Mouse (Mus musculus) neural tube, embryonic 14.5 days (tissue): ENCODE measurements around the gene Afmid. TPM values are rescaled to one million over a fixed set of nuclear protein-coding genes. Genes with fewer than 3 reads are reported as not detected.
"Not testable (repeated sequence)": the region's sequence is repeated elsewhere in the genome, so short reads cannot be mapped to it uniquely, and the experiment has no call there.

Experiments used
- ATAC-seq: fragments of 200-750 bp; cut with Nextera tagmentation; 2 replicates; pipeline ENCODE4 v1.8.0; 2017; ENCODE audit warnings: low read depth, mild to moderate bottlenecking, moderate TSS enrichment, moderate library complexity
- H3K27ac ChIP-seq: fragments of 300-500 bp; sonication (generic); 2 replicates; pipeline ENCODE4 v1.5.1; 2014; ENCODE audit warnings: low read depth, mild to moderate bottlenecking, control low read depth, low read length, moderate library complexity, mixed read lengths
- H3K27me3 ChIP-seq: fragments of 300-500 bp; sonication (generic); 2 replicates; pipeline ENCODE4 v1.6.1; 2014; ENCODE audit warnings: low read length; ENCODE audit not compliant: control insufficient read depth, insufficient read depth
- H3K36me3 ChIP-seq: fragments of 300-500 bp; sonication (generic); 2 replicates; pipeline ENCODE4 v1.6.1; 2014; ENCODE audit warnings: low read length, mixed read lengths; ENCODE audit not compliant: control insufficient read depth, insufficient read depth
- H3K4me1 ChIP-seq: fragments of 300-500 bp; sonication (generic); 2 replicates; pipeline ENCODE4 v1.6.1; 2014; ENCODE audit warnings: low read length; ENCODE audit not compliant: control insufficient read depth, insufficient read depth
- H3K4me2 ChIP-seq: fragments of 300-500 bp; sonication (generic); 2 replicates; pipeline ENCODE4 v1.6.1; 2014; ENCODE audit warnings: mild to moderate bottlenecking, low read depth, low read length, control low read depth
- H3K4me3 ChIP-seq: fragments of 300-500 bp; sonication (generic); 2 replicates; pipeline ENCODE4 v1.5.1; 2014; ENCODE audit warnings: low read depth, low read length, control low read depth, mixed read lengths
- H3K9ac ChIP-seq: fragments of 300-500 bp; sonication (generic); replicated peaks from 2 replicates; pipeline ENCODE4 v1.6.1; 2014; ENCODE audit warnings: low read depth, mild to moderate bottlenecking, control low read depth, low read length, mixed read lengths
- H3K9me3 ChIP-seq: fragments of 300-500 bp; sonication (generic); 2 replicates; pipeline ENCODE4 v1.6.1; 2016; ENCODE audit warnings: low read length; ENCODE audit not compliant: control insufficient read depth
- WGBS: fragments of 180-500 bp; shearing (Covaris S2); extraction: QIAGEN DNeasy Blood & Tissue Kit; methylation state at CpG from one replicate; pipeline ENCODE4 v1.1.7; 2014; 5-methylcytosine and 5-hydroxymethylcytosine counted together
- polyA plus RNA-seq: library from polyadenylated mRNA; unstranded; fragments of >200 nt; fragmentation: Nextera tagmentation; extraction: Ambion mirVana; gene quantifications from 2 replicates; pipeline ENCODE4 v1.2.1, GENCODE M21; 2014

Afmid gene
- polyA plus RNA-seq, 1 experiment from 2014 or later = 6.9 TPM

DNA sequence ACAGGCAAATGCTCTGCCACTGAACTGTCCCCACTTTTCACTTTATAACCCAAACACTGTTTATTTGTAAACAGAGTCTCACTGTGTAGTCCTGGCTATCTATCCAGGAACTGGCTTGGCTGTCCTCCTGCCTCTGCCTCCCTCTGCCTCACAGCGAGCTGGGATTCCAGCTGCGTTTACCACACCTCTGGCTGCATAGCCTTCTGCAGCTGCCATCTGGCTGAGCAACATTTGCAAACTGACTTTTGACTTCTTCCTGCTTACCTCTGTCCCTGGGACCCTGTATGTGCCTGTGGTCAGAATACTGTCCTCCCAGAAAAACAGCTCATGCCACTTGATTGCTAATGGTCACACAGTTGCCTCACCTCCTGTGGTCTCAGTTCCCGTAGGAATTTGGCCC lies 1.7 kb downstream of the Afmid start:
- Histone ChIP-seq H3K9ac (no peak overlapping the region), H3K27ac (no peak overlapping the region), H3K36me3 (no peaks in the 10 kb centered on the region), H3K4me1 (peaks cover 21% of the 10 kb centered on the region), H3K27me3 (no peaks in the 10 kb centered on the region), H3K4me3 (no peak overlapping the region), H3K9me3 (no peaks in the 10 kb centered on the region), H3K4me2 (no peak overlapping the region)
- ATAC-seq = no peak
- 53% methylated on average over 3 of the region's 3 CpGs for WGBS

GRCm38 (mm10) chr11:117828149-117828887 lies 2.6 kb downstream of the Afmid start:
- H3K27me3 ChIP-seq = no peaks in the 10 kb centered on the region
- H3K9ac ChIP-seq = no peak overlapping the region
- whole genome bisulfite sequencing = 75% methylated on average over 18 of the region's 18 CpGs
- peaks cover 18% of the 10 kb centered on the region for H3K4me1 ChIP-seq
- no peaks in the 10 kb centered on the region for H3K9me3 ChIP-seq
- no peak overlapping the region for H3K27ac ChIP-seq
- no peak for ATAC-seq
- no peak overlapping the region for H3K4me3 ChIP-seq
- H3K4me2 ChIP-seq = no peak overlapping the region
- no peaks in the 10 kb centered on the region for H3K36me3 ChIP-seq

DNA sequence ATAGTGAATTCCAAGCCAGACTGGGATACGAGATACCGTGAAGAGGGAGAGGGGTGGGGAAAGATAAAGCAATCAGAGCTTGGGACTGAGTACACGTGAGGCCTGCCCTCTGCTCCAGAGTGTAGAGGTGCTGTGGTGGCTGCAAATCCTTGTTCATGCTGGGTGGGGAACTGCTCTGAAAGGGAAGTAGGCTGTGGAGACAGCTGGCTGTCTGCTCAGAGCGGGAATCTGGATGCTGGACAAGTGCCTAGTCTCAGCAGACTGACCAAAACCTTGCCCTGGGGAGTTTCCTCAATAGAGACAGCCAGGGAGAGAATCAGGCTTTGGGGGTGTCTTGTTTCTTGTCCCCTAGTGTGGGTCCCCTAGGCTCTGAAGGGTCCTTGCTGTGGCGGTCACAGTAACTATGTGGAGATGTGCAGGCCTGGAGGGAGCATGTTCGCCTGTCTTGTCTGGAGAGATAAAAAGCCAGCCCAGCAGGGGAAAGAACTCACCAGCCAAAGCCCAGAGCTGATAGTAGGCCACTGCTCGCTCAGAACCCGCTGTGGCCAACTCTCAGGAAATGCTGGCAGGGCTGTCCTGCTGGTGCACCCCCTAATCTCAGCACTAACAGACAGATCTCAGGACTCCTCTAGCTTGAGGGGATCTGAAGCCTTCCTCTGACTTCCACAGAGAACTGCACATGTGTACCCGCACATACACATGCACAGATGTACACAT lies 3.3 kb downstream of the Afmid start:
- H3K4me2 ChIP-seq = no peak overlapping the region
- no peak overlapping the region for H3K9ac ChIP-seq
- H3K36me3 ChIP-seq = no peaks in the 10 kb centered on the region
- H3K4me1 ChIP-seq = peaks cover 18% of the 10 kb centered on the region
- H3K27ac ChIP-seq = no peak overlapping the region
- no peaks in the 10 kb centered on the region for H3K9me3 ChIP-seq
- H3K4me3 ChIP-seq = no peak overlapping the region
- H3K27me3 ChIP-seq = no peaks in the 10 kb centered on the region
- no peak for ATAC-seq
- whole genome bisulfite sequencing = 60% methylated on average over 9 of the region's 9 CpGs

DNA sequence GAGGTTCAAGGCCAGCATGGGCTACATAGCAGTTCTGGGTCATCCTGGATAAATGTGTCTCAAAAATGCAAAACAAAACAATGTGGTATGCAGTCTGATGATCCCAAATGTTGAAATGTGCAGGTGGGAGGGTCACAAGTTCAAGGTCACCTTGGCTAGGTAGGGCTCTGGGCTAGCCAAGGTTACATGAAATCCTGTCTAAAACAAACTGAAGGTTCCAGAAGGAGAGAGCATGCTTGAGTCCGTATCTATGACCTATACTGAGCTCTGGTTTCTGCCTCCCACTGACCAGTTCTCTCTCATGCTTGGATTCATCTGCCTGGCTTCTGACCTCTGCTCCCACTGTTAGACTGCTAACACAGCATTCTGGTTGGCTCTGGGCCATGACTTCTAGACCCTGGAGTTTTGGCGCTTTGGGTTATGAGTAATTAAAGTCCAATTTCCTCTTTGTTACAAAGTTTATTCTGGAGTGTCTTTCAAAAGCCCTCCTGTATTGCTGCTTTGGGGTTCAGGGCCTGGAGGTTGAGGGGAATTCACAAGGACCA lies 4.0 kb downstream of the Afmid start:
- Histone ChIP-seq H3K36me3 (no peaks in the 10 kb centered on the region), H3K9me3 (no peaks in the 10 kb centered on the region), H3K27me3 (no peaks in the 10 kb centered on the region), H3K4me2 (no peak overlapping the region), H3K27ac (no peak overlapping the region), H3K4me1 (peaks cover 14% of the 10 kb centered on the region), H3K9ac (no peak overlapping the region), H3K4me3 (no peak overlapping the region)
- ATAC-seq = no peak
- WGBS = 73% methylated on average over 2 of the region's 2 CpGs

GRCm38 (mm10) chr11:117830401-117830800 lies 4.7 kb downstream of the Afmid start:
- no peak overlapping the region for H3K4me2 ChIP-seq
- H3K4me1 ChIP-seq = peaks cover 9% of the 10 kb centered on the region
- no peak overlapping the region for H3K4me3 ChIP-seq
- H3K27me3 ChIP-seq = no peaks in the 10 kb centered on the region
- no peaks in the 10 kb centered on the region for H3K36me3 ChIP-seq
- WGBS = 70% methylated on average over 9 of the region's 9 CpGs
- no peak overlapping the region for H3K9ac ChIP-seq
- no peak for ATAC-seq
- no peak overlapping the region for H3K27ac ChIP-seq
- no peaks in the 10 kb centered on the region for H3K9me3 ChIP-seq

- H3K36me3 ChIP-seq = no peaks in the 10 kb centered on the region
- H3K9ac ChIP-seq = no peak overlapping the region
- H3K4me3 ChIP-seq = peak overlapping the region; percentile 30
- H3K9me3 ChIP-seq = no peaks in the 10 kb centered on the region
- peak; percentile 76; the same call in 1 of the 2 replicates for ATAC-seq
- H3K27me3 ChIP-seq = no peaks in the 10 kb centered on the region
- H3K4me1 ChIP-seq = no peaks in the 10 kb centered on the region; the same call in 1 of the 2 replicates
- 0 out of 2 replicates have a peak overlapping the region, but pooled peaks have one; percentile 34 for H3K27ac ChIP-seq
- 17% methylated on average over 28 of the region's 28 CpGs for WGBS
- H3K4me2 ChIP-seq = peak overlapping the region; percentile 46
These were observed 6.6 kb downstream of the Afmid start for GRCm38 (mm10) chr11:117832086-117832969.

DNA sequence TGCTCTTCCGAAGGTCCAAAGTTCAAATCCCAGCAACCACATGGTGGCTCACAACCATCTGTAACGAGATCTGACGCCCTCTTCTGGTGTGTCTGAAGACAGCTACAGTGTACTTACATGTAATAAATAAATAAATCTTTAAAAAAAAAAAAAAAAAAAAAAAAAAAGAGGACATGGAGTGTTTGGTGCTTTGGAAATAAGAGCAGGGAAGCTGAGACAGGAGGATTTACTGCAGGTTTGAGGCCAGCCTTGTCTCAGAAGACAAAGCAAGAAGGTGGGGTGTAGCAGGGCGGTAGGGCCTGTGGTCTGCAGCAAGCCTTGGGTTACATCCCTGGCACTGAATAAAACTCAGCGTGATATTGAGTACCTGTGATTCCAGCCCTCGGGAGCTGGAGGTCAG lies 7.8 kb downstream of the Afmid start:
- H3K9ac ChIP-seq, H3K36me3 ChIP-seq, H3K27ac ChIP-seq, H3K4me1 ChIP-seq, H3K4me2 ChIP-seq, H3K4me3 ChIP-seq, H3K27me3 ChIP-seq, ATAC-seq, H3K9me3 ChIP-seq: not testable (repeated sequence)
- 90% methylated on average over 4 of the region's 6 CpGs for WGBS

GRCm38 (mm10) chr11:117834086-117834485 lies 8.4 kb downstream of the Afmid start:
- 95% methylated on average over 8 of the region's 8 CpGs for WGBS

More at GRCm38 (mm10) chr11:117834086-117834485, 8.4 kb downstream of the Afmid start:
- Histone ChIP-seq H3K4me2 (no peak overlapping the region), H3K4me3 (no peak overlapping the region), H3K27me3 (no peaks in the 10 kb centered on the region), H3K9me3 (no peaks in the 10 kb centered on the region), H3K4me1 (no peaks in the 10 kb centered on the region), H3K27ac (no peak overlapping the region), H3K36me3 (no peaks in the 10 kb centered on the region), H3K9ac (no peak overlapping the region)
- ATAC-seq = no peak
